ENCODE assay signal across 9 mouse cellular contexts in the genomic region with DNA sequence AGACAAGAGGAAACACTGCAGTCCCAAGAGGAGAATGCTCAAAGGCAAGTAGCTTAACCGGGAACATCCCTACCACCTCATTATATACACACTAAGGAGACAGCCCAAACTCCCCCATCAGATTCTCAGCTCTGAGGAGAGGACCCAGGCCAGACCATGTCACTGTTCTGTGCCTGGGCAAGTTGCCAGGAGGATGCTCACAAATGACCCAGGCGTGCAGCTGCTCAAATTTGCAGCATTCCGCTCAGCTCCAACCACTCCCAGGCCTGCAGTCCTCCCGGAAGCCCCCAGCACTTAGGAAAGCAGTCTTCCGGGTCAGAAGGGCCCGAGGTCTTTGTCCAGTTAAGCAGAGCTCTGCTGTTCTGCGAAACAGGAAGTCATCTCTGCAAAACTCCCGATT. TPM values are rescaled to one million over a fixed set of nuclear protein-coding genes. Genes with fewer than 3 reads are reported as not detected.
DNase-seq lines count a peak whose midpoint lies in the region; ATAC-seq lines count a peak whose summit lies in the region.
"Had no signal": no experiment of that assay in that cellular context is flagged by ENCODE, and none has a peak within 500 bp of the region (broad histone marks: within the 10 kb centered on the region; RNA-seq: fewer than 3 reads in every experiment).

No protein-coding gene starts in this region.

- H3K9me3 ChIP-seq in limb, embryonic 12.5 days: no peaks in the 10 kb centered on the region
- H3K9me3 ChIP-seq in limb, embryonic 10.5 days (replicated peaks): no peaks in the 10 kb centered on the region
- H3K9me3 ChIP-seq in embryonic facial prominence, embryonic 15.5 days (replicated peaks): no peaks in the 10 kb centered on the region
- no peaks in the 10 kb centered on the region for H3K9me3 ChIP-seq in hindbrain, embryonic 12.5 days (replicated peaks)
- no peaks in the 10 kb centered on the region for H3K9me3 ChIP-seq in liver, embryonic 16.5 days (replicated peaks; ENCODE audit: control insufficient read depth, low read length)

- H3K27me3 ChIP-seq in limb, embryonic 12.5 days: no peaks in the 10 kb centered on the region
- no peaks in the 10 kb centered on the region for H3K27me3 ChIP-seq in limb, embryonic 10.5 days (ENCODE audit: low read depth, poor library complexity, severe bottlenecking)
- H3K27me3 ChIP-seq in embryonic facial prominence, embryonic 15.5 days: no peaks in the 10 kb centered on the region
- H3K27me3 ChIP-seq in hindbrain, embryonic 12.5 days: no peaks in the 10 kb centered on the region
- H3K27me3 ChIP-seq in liver, embryonic 16.5 days (ENCODE audit: control insufficient read depth, insufficient read depth, low read depth, low read length): no peaks in the 10 kb centered on the region
- H3K27me3 ChIP-seq: Patski had no signal

- peaks cover 66% of the 10 kb centered on the region for H3K4me1 ChIP-seq in limb, embryonic 12.5 days (replicated peaks)
- peaks cover 59% of the 10 kb centered on the region for H3K4me1 ChIP-seq in limb, embryonic 10.5 days
- peaks cover 56% of the 10 kb centered on the region for H3K4me1 ChIP-seq in embryonic facial prominence, embryonic 15.5 days
- peaks cover 26% of the 10 kb centered on the region for H3K4me1 ChIP-seq in hindbrain, embryonic 12.5 days
- H3K4me1 ChIP-seq in liver, embryonic 16.5 days (ENCODE audit: control insufficient read depth, low read depth, low read length): peaks cover 61% of the 10 kb centered on the region

- WGBS in limb, embryonic 12.5 days: 48% methylated on average over 8 of the region's 8 CpGs
- WGBS in limb, embryonic 10.5 days: 78% methylated on average over 8 of the region's 8 CpGs
- WGBS in embryonic facial prominence, embryonic 15.5 days: 35% methylated on average over 8 of the region's 8 CpGs
- WGBS in hindbrain, embryonic 12.5 days: 65% methylated on average over 8 of the region's 8 CpGs
- WGBS in liver, embryonic 16.5 days (ENCODE audit: insufficient replicate concordance): 60% methylated on average over 8 of the region's 8 CpGs

- no peaks in the 10 kb centered on the region for H3K36me3 ChIP-seq in limb, embryonic 12.5 days
- no peaks in the 10 kb centered on the region for H3K36me3 ChIP-seq in limb, embryonic 10.5 days
- no peaks in the 10 kb centered on the region for H3K36me3 ChIP-seq in embryonic facial prominence, embryonic 15.5 days
- H3K36me3 ChIP-seq in hindbrain, embryonic 12.5 days: no peaks in the 10 kb centered on the region
- no peaks in the 10 kb centered on the region for H3K36me3 ChIP-seq in liver, embryonic 16.5 days (ENCODE audit: control insufficient read depth, insufficient read depth)

- no peak overlapping the region for H3K9ac ChIP-seq in limb, embryonic 12.5 days (replicated peaks)
- H3K9ac ChIP-seq in embryonic facial prominence, embryonic 15.5 days: no peak overlapping the region
- H3K9ac ChIP-seq in hindbrain, embryonic 12.5 days: no peak overlapping the region
- H3K9ac ChIP-seq in liver, embryonic 16.5 days (ENCODE audit: low read depth, low read length): no peak overlapping the region

- no peak overlapping the region for H3K4me3 ChIP-seq in limb, embryonic 12.5 days (replicated peaks)
- no peak overlapping the region for H3K4me3 ChIP-seq in limb, embryonic 10.5 days
- no peak overlapping the region for H3K4me3 ChIP-seq in embryonic facial prominence, embryonic 15.5 days (replicated peaks)
- H3K4me3 ChIP-seq in hindbrain, embryonic 12.5 days: no peak overlapping the region
- H3K4me3 ChIP-seq in liver, embryonic 16.5 days (ENCODE audit: low read depth, low read length): no peak overlapping the region

- 0 out of 2 replicates have a peak, but pooled peaks have one; percentile 23 for ATAC-seq in limb, embryonic 12.5 days (ENCODE audit: insufficient number of reproducible peaks, insufficient read depth, low FRiP score, low TSS enrichment, low read depth)
- ATAC-seq in embryonic facial prominence, embryonic 15.5 days (ENCODE audit: insufficient number of reproducible peaks, low FRiP score, low TSS enrichment, low read depth): peak; percentile 71
- ATAC-seq in hindbrain, embryonic 12.5 days (ENCODE audit: low FRiP score): 0 out of 2 replicates have a peak, but pooled peaks have one; percentile 29
- peak; percentile 3; the same call in 1 of the 2 replicates for ATAC-seq in liver, embryonic 16.5 days (ENCODE audit: low read depth)
- ATAC-seq: Patski had no signal

- no peak overlapping the region for H3K27ac ChIP-seq in limb, embryonic 12.5 days
- no peak overlapping the region for H3K27ac ChIP-seq in limb, embryonic 10.5 days
- H3K27ac ChIP-seq in embryonic facial prominence, embryonic 15.5 days (replicated peaks): no peak overlapping the region
- no peak overlapping the region for H3K27ac ChIP-seq in hindbrain, embryonic 12.5 days
- no peak overlapping the region for H3K27ac ChIP-seq in liver, embryonic 16.5 days (ENCODE audit: low read length)

- no peak for DNase-seq in limb, embryonic 10.5 days (ENCODE audit: low spot score)
- DNase-seq in thymus, postnatal 25 days: no peak
- DNase-seq in left cerebral cortex, adult 11 months (ENCODE audit: low spot score): no peak
- DNase-seq in ovary, postnatal 10 days (ENCODE audit: low spot score): no peak

- H3K4me2 ChIP-seq in limb, embryonic 12.5 days: no peak overlapping the region
- H3K4me2 ChIP-seq in embryonic facial prominence, embryonic 15.5 days (replicated peaks): no peak overlapping the region
- no peak overlapping the region for H3K4me2 ChIP-seq in hindbrain, embryonic 12.5 days (replicated peaks)
- no peak overlapping the region for H3K4me2 ChIP-seq in liver, embryonic 16.5 days (ENCODE audit: low read depth, low read length)

RNA-seq across cellular contexts. Expression of a gene that starts 31.6 kb away (rescaled TPM):
- 47.7 and 51.1 TPM in 2 replicates for polyA plus RNA-seq in limb, embryonic 12.5 days (2016; fragmentation: Nextera tagmentation; extraction: Ambion mirVana)
- 43.2 and 43.8 TPM in 2 replicates for polyA plus RNA-seq in limb, embryonic 10.5 days (2016; fragmentation: Nextera tagmentation; extraction: Ambion mirVana)
- polyA plus RNA-seq in embryonic facial prominence, embryonic 15.5 days (2015; fragmentation: Nextera tagmentation; extraction: Ambion mirVana): 40.0 and 41.7 TPM in 2 replicates
- 38.4 and 41.2 TPM in 2 replicates for polyA plus RNA-seq in hindbrain, embryonic 12.5 days (2016; fragmentation: Nextera tagmentation; extraction: Ambion mirVana)
- 24.3 and 26.1 TPM in 2 replicates for polyA plus RNA-seq in liver, embryonic 16.5 days (2015; fragmentation: Nextera tagmentation; extraction: Ambion mirVana)

Comparison
In these comparisons a context has a peak if more than half of its experiments do, and no peak if none do; other contexts are left out.
1. ATAC-seq: peak in every context shown above with its lines; median percentile 71 in embryonic facial prominence, embryonic 15.5 days; 29 in hindbrain, embryonic 12.5 days; 23 in limb, embryonic 12.5 days; 3 in liver, embryonic 16.5 days.